Mouse (Mus musculus) lung, embryonic 15.5 days (tissue): Measurements from ENCODE around the gene Gm20662. TPM values are rescaled to one million over a fixed set of nuclear protein-coding genes. Genes with fewer than 3 reads are reported as not detected.
"Not testable (repeated sequence)": the region's sequence is repeated elsewhere in the genome, so short reads cannot be mapped to it uniquely, and the experiment has no call there.

ENCODE experiments used
- ATAC-seq: fragments of 200-750 bp; cut with Nextera tagmentation; 2 replicates; pipeline ENCODE4 v1.8.0; 2017; ENCODE audit warnings: moderate number of reproducible peaks, borderline replicate concordance; ENCODE audit not compliant: low FRiP score, low TSS enrichment; ENCODE audit errors: extremely low read depth
- H3K27ac ChIP-seq: fragments of 300-500 bp; sonication (generic); 2 replicates; pipeline ENCODE4 v1.5.1; 2015; ENCODE audit warnings: moderate library complexity, mild to moderate bottlenecking, inconsistent platforms
- H3K27me3 ChIP-seq: fragments of 300-500 bp; sonication (generic); 2 replicates; pipeline ENCODE4 v1.6.1; 2015; ENCODE audit warnings: inconsistent platforms
- H3K36me3 ChIP-seq: fragments of 300-500 bp; sonication (generic); 2 replicates; pipeline ENCODE4 v1.6.1; 2015; ENCODE audit warnings: inconsistent platforms
- H3K4me1 ChIP-seq: fragments of 300-500 bp; sonication (generic); 2 replicates; pipeline ENCODE4 v1.6.1; 2015; ENCODE audit warnings: inconsistent platforms
- H3K4me2 ChIP-seq: fragments of 300-500 bp; sonication (generic); 2 replicates; pipeline ENCODE4 v1.6.1; 2015; ENCODE audit warnings: inconsistent platforms, mild to moderate bottlenecking, moderate library complexity
- H3K4me3 ChIP-seq: fragments of 300-500 bp; sonication (generic); 2 replicates; pipeline ENCODE4 v1.5.1; 2015; ENCODE audit warnings: mild to moderate bottlenecking, inconsistent platforms
- H3K9ac ChIP-seq: fragments of 300-500 bp; sonication (generic); 2 replicates; pipeline ENCODE4 v1.6.1; 2015; ENCODE audit warnings: inconsistent platforms
- H3K9me3 ChIP-seq: fragments of 300-500 bp; sonication (generic); 2 replicates; pipeline ENCODE4 v1.6.1; 2016; ENCODE audit warnings: inconsistent platforms
- WGBS: fragments of 180-500 bp; shearing (Covaris S2); methylation state at CpG from one replicate; pipeline ENCODE4 v1.1.7; 2015; 5-methylcytosine and 5-hydroxymethylcytosine counted together
- polyA plus RNA-seq: library from polyadenylated mRNA; unstranded; fragments of >200 nt; fragmentation: Nextera tagmentation; extraction: Ambion mirVana; gene quantifications from 2 replicates; pipeline ENCODE4 v1.2.1, GENCODE M21; 2015

The Gm20662 gene
- polyA plus RNA-seq, 1 experiment from 2014 or later: 0.72 TPM

DNA sequence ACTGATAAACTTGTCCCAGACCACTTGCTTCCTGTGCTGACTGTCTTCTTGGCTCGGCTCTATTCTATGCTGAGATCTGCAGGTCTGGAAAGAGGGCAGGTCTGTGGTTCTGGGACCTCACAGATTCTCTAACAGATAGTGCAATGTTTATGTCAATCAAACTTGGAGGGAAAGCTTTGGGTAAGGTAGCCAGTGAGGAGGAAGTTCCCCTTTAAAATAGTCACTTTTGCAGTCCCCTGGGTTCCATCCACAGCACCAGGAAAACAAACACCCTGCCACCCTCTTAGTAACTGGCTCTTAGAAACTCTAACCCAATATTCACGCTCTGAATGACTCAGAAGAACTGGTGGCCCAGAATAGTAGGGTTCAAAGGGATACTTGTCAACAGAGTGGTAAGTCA, 1.7 kb upstream of the Gm20662 start:
- WGBS: 33% methylated on average over 2 of the region's 2 CpGs
- Histone ChIP-seq H3K4me3 (no peak overlapping the region), H3K27ac (no peak overlapping the region), H3K9ac (no peak overlapping the region), H3K36me3 (no peaks in the 10 kb centered on the region), H3K9me3 (no peaks in the 10 kb centered on the region), H3K4me2 (no peak overlapping the region), H3K27me3 (no peaks in the 10 kb centered on the region), H3K4me1 (no peaks in the 10 kb centered on the region)
- ATAC-seq: no peak

DNA sequence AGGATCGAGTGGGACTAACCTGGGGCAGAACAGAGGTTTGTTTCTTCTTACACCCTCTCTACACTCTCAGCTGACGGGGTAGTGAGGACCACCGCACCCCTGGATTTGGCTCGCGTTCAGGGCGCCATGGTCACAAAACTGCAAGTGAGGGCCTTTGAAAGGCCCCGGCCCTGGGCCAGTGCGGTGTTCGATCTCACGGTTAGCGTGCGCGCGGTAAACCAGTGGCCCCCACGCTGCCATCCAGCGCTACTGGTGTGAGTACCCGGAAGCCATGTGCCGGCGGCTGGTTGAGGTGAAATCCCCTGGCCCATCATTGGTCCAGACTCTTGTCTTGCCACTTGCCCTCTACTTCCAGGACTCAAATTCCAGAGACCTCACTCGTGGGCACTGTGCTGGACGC, 636 bp upstream of the Gm20662 start:
- 89% methylated on average over 21 of the region's 21 CpGs for WGBS
- Histone ChIP-seq H3K4me2 (no peak overlapping the region), H3K36me3 (no peaks in the 10 kb centered on the region), H3K27me3 (no peaks in the 10 kb centered on the region), H3K27ac (no peak overlapping the region), H3K4me1 (no peaks in the 10 kb centered on the region), H3K9ac (no peak overlapping the region), H3K4me3 (no peak overlapping the region), H3K9me3 (no peaks in the 10 kb centered on the region)
- no peak for ATAC-seq

DNA sequence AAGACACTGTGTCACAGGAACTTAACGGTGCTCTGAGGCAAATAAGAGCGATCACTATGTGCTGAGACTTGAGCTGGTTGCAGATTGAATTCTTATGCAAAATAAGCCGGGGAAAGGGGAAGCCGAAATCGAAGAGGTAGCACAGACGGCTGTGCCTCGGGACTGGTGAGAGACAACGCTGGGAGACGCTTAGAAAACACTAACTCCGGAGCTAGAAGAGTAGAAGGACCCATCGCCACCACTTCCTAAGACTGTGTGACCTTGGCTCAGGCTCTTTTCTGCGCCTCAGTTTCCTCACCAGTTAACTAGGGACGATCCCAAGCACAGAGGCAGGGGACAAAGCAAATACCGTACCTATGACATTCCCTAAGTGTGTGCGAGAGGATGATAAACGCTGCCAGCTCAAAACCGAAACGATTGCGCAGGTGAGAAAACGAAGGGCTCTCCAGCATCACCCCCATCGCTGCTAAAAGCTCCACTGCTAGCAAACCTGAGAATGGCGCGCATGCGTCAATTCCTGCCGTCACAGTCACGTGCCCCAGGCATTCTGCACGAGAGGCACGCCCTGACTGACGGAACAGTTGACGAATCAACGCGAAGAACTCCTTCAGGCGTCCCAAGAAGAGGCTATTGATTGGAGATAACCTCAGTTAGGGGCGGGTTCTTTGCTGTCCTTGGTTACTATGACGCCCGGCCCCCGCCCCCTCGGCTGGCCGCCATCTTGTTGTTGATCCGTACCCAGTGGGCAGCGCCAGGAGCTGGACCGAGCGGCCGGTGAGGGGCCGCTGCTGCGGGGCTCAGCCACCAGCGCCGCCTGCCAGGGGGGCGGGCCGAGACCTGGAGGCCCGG, 6.0 kb downstream of the Gm20662 start, which contains the start of gene Ip6k1:
Gene Ip6k1 (plus strand): TSS at position 580 of the 849 bp plus-strand sequence.
- ATAC-seq: peak; percentile 98
- Histone ChIP-seq H3K9me3 (no peaks in the 10 kb centered on the region), H3K4me2 (peak within 1 kb of the TSS; percentile 80), H3K4me1 (peaks cover 11% of the 10 kb centered on the region), H3K27me3 (no peaks in the 10 kb centered on the region), H3K9ac (peak within 1 kb of the TSS; percentile 98), H3K27ac (peak within 1 kb of the TSS; percentile 91), H3K4me3 (peak within 1 kb of the TSS; percentile 94), H3K36me3 (no peaks in the 10 kb centered on the region; the same call in 1 of the 2 replicates)
- WGBS: under 1% methylated on average over 50 of the region's 51 CpGs

DNA sequence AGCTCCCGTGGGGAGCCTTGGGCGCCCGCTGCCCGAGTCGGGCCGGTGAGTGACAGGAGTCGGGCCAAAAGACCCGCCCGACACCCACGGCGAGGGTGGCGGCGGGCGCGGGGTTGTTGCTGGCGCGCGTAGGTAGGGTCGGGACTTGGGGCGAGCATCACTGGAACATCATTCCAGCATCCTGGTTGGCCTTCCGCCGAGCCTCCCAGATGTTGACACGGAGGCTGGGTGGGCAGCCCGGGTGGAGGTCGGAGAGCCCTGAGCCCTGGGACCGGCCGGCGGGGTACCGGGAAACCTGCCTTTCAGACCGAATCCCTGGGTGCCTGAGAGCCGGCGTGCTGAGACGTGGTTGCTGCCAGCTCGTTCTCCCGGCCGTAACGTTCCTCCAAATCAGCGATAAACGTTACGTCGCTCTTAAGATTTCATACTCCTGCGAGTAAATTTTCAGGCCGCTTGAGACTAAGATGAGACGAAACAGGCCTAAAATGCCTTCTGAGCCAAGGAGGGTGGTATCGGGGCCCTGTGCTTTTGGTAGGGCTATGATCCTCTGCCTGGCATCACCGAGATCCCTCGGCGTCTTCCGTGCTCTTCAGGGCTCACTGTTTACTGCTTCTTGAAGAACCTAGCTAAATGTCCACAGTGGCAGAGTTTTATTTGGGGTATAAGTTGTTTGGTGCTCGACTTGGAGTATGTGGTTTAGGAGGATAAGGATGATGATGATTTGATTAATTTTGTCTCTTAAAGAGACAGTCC, 6.8 kb downstream of the Gm20662 start:
- Histone ChIP-seq H3K4me2 (peak overlapping the region; percentile 62), H3K27me3 (no peaks in the 10 kb centered on the region), H3K4me1 (peaks cover 11% of the 10 kb centered on the region), H3K9ac (peak overlapping the region; percentile 98), H3K27ac (peak overlapping the region; percentile 91), H3K9me3 (no peaks in the 10 kb centered on the region), H3K4me3 (peak overlapping the region; percentile 94), H3K36me3 (no peaks in the 10 kb centered on the region; the same call in 1 of the 2 replicates)
- WGBS: under 1% methylated on average over 50 of the region's 50 CpGs
- ATAC-seq: no peak; the same call in none of the 2 replicates

DNA sequence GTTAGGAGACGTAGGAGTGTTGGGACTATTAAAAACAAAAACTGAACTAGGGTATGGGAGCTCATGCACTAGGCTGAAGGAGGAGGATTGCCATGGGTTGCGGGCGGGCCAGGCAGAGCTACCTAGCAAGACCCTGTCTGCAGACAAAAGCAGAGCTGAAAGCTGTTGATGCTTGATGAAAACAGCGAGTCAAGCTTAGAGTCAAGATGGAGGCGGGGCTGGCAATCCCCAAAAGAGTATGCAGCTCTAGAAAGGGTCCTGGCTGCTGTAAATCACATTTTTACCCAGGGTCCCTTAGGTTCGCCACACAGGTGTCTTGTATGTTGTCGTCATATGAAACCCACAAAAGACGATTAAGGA, 7.4 kb downstream of the Gm20662 start:
- H3K4me1 ChIP-seq: peaks cover 13% of the 10 kb centered on the region
- H3K9ac ChIP-seq: peak overlapping the region; percentile 98
- H3K4me2 ChIP-seq: peak overlapping the region; percentile 62
- H3K9me3 ChIP-seq: no peaks in the 10 kb centered on the region
- no peaks in the 10 kb centered on the region for H3K27me3 ChIP-seq
- peak overlapping the region; percentile 94 for H3K4me3 ChIP-seq
- peak overlapping the region; percentile 91; the same call in 1 of the 2 replicates for H3K27ac ChIP-seq
- ATAC-seq: no peak
- no peaks in the 10 kb centered on the region; the same call in 1 of the 2 replicates for H3K36me3 ChIP-seq
- 13% methylated on average over 8 of the region's 8 CpGs for WGBS

DNA sequence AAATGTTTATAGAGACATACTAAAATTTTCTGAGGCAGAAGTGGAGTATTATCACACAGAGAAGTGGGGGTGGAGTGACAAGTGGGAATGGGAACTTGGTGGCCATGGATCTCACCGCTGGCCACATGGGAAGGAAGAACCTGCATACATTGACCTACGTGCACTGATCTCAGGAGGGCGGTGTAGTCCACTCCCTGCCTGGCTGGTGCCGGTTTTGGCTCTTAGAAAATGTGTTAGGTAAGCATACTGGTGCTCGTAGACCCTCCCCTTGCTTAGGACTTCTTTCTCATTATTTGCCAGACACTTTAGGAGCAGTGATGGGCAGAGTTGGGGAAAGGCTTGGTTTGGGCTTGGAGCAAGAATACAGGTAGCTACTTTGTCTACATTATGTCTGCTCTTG, 11.9 kb downstream of the Gm20662 start:
- no peak overlapping the region for H3K4me3 ChIP-seq
- 78% methylated on average over 5 of the region's 5 CpGs for WGBS
- H3K27me3 ChIP-seq: no peaks in the 10 kb centered on the region
- peaks cover 7% of the 10 kb centered on the region for H3K36me3 ChIP-seq
- H3K4me2 ChIP-seq: no peak overlapping the region
- peaks cover 18% of the 10 kb centered on the region for H3K4me1 ChIP-seq
- H3K9me3 ChIP-seq: no peaks in the 10 kb centered on the region
- no peak overlapping the region for H3K9ac ChIP-seq
- H3K27ac ChIP-seq: no peak overlapping the region
- ATAC-seq: no peak

DNA sequence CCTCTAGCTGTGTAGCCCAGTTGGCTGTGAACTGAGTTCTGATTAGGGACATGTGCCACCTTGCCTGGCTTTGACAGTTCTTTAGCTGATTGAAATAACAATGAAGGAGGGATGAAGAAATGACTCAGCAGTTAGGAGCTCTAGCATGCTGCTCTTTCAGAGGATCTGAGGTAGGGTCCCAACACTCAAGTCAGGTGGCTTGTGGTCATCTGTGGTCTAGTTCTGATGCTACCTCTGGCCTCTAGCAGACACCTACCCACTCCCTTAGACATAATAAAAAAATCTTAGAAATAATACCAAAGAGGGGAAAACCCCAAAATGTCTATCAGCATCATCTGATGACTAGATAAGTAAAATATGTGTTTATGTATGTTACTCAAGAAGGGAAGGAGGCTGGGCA, 14.2 kb downstream of the Gm20662 start:
- peaks cover 10% of the 10 kb centered on the region; the same call in 1 of the 2 replicates for H3K36me3 ChIP-seq
- no peak overlapping the region for H3K4me2 ChIP-seq
- no peak overlapping the region for H3K27ac ChIP-seq
- ATAC-seq: no peak
- no peaks in the 10 kb centered on the region for H3K9me3 ChIP-seq
- H3K27me3 ChIP-seq: no peaks in the 10 kb centered on the region
- H3K4me3 ChIP-seq: no peak overlapping the region
- H3K9ac ChIP-seq: no peak overlapping the region
- H3K4me1 ChIP-seq: 0 out of 2 replicates have a peak, but pooled peaks cover 7% of the 10 kb centered on the region

DNA sequence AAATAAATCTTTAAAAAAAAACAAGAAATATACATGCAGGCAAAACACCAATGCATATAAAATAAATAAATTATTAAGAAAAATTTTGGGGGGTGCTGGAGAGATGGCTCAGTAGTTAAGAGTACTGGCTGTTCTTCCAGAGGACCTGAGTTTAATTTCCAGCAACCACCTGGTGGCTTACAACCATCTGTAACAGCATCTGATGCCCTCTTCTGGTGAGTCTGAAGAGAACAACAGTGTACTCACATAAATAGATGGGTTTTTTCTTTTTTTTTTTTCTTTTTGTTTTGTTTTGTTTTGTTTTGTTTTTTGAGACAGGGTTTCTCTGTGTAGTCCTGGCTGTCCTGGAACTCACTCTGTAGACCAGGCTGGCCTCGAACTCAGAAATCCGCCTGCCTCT, 17.4 kb downstream of the Gm20662 start:
- not testable (repeated sequence) for ATAC-seq

DNA sequence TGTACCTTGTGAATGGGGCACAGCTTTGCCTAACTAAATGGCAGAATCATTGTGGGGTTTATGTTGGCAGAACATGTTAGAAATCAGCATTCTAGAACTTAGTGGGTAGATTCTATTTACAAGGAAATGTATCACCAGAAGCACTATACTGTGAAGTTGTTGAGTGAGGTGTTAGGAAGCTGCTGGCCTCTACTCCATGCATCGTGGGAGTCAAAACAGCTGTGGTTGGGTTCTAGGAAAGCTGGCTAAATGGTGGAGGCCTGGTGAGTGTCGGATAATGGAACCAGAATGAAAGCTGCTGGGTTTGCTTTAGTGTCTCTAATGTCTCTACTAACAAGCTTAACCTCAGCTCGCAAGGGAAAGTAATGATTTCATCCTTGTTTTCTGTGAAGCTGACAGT, 21.0 kb downstream of the Gm20662 start:
- ATAC-seq: no peak
- Histone ChIP-seq H3K4me1 (0 out of 2 replicates have a peak, but pooled peaks cover 3% of the 10 kb centered on the region), H3K9me3 (no peaks in the 10 kb centered on the region), H3K4me3 (no peak overlapping the region), H3K4me2 (no peak overlapping the region), H3K9ac (no peak overlapping the region), H3K27me3 (no peaks in the 10 kb centered on the region), H3K27ac (no peak overlapping the region), H3K36me3 (peaks cover 12% of the 10 kb centered on the region)
- 83% methylated on average over 3 of the region's 3 CpGs for WGBS

More for the DNA sequence above, 17.4 kb downstream of the Gm20662 start:
- H3K4me1 ChIP-seq, H3K9ac ChIP-seq, H3K27me3 ChIP-seq, H3K4me2 ChIP-seq, H3K9me3 ChIP-seq, H3K27ac ChIP-seq, H3K4me3 ChIP-seq: not testable (repeated sequence)
- peaks cover 12% of the 10 kb centered on the region for H3K36me3 ChIP-seq
- WGBS: 98% methylated on average over 2 of the region's 2 CpGs

DNA sequence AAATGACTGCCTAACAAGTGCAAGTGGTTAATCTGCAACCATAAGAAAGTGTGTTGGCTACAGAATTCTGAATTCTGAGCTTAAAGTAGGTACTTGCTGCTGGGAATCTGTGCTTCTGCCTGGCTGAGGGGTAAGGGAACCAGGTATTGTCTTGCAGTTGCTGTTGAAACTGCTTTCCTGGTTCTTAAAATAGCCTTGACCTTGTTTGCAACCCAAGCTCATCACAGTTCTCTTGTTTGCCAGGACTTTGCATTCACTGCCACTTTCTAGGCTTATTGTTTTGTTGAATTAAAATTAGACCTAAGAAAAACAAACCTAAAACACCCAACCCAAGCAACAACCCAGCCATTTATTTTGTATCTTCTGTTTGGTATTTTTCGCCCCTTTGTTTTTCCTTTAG, 24.6 kb downstream of the Gm20662 start:
- no peak overlapping the region for H3K4me2 ChIP-seq
- H3K9me3 ChIP-seq: no peaks in the 10 kb centered on the region
- 89% methylated on average over 1 of the region's 1 CpGs for WGBS
- H3K4me3 ChIP-seq: no peak overlapping the region
- no peaks in the 10 kb centered on the region for H3K27me3 ChIP-seq
- H3K27ac ChIP-seq: no peak overlapping the region
- no peak overlapping the region for H3K9ac ChIP-seq
- ATAC-seq: no peak
- 0 out of 2 replicates have a peak, but pooled peaks cover 3% of the 10 kb centered on the region for H3K4me1 ChIP-seq
- peaks cover 21% of the 10 kb centered on the region for H3K36me3 ChIP-seq

DNA sequence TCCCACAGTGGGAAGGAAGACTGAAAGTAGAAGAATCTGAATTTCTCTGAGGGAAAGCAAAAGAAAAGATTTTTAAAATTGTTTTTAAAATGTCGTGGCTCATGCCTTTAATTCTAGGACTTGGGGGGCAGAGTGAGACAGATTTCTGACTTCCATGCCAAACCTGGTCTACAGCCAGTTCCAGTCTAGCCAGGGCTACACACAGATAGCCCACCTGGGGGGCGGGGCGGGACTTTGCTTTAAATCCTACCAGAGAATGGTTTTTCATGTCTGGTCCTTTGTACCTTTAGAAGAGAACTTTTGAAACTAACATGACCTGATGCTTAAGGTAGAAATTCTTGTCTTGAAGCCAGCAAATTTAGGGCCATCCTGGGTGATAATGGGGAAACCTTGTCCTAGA, 27.1 kb downstream of the Gm20662 start:
- Histone ChIP-seq H3K27me3 (no peaks in the 10 kb centered on the region), H3K36me3 (peaks cover 39% of the 10 kb centered on the region), H3K4me3 (no peak overlapping the region), H3K4me1 (0 out of 2 replicates have a peak, but pooled peaks cover 3% of the 10 kb centered on the region), H3K4me2 (no peak overlapping the region), H3K9me3 (no peaks in the 10 kb centered on the region), H3K9ac (no peak overlapping the region), H3K27ac (no peak overlapping the region)
- 89% methylated on average over 3 of the region's 3 CpGs for WGBS
- ATAC-seq: no peak

DNA sequence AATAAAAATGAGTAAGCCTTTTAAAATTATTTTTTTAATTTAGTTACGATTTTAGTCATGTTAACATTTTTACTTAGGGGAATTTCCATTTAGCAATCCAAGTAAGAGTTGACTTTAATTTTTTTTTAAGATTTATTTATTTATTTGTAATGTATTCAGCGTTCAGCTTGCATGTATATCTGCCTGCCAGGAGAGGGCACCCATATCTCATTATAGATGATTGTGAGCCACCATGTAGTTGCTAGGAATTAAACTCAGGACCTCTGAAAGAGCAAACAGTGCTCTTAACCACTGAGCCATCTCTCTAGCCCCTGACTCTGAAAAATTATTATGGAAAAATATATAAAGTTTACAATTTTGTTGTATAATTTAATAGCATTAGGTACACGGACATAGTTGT, 30.4 kb downstream of the Gm20662 start:
- peaks cover 47% of the 10 kb centered on the region for H3K36me3 ChIP-seq
- no peaks in the 10 kb centered on the region for H3K9me3 ChIP-seq
- no peak for ATAC-seq
- H3K9ac ChIP-seq: no peak overlapping the region
- no peaks in the 10 kb centered on the region for H3K4me1 ChIP-seq
- 86% methylated on average over 3 of the region's 3 CpGs for WGBS
- no peak overlapping the region for H3K4me2 ChIP-seq
- H3K27ac ChIP-seq: no peak overlapping the region
- H3K4me3 ChIP-seq: no peak overlapping the region
- no peaks in the 10 kb centered on the region for H3K27me3 ChIP-seq
